ENCODE assay signal across 8 mouse cellular contexts in the genomic region with DNA sequence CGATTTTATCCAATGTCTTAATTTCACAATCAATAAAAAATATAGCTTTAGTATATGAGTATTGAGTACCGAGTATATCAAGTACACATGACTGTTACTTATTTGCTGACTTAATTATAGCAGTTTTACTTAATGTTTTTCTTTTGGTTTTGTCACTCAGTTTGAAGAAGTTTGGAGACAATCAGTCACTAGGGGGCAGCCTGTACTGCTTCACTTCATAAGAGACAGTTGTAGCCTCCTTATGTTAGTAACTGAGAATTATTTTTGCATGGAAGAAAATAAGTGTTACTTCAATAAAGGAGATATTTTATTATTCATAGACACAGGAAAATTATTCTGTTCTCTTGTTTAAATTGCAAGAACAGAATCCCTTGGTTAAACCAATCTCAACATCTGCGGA.
A peak's percentile ranks its signal among the peaks of the same experiment; 100 is the strongest.
DNase-seq lines count a peak whose midpoint lies in the region; ATAC-seq and TF ChIP-seq lines count a peak whose summit lies in the region.

No protein-coding gene starts in this region.

- no peaks in the 10 kb centered on the region for H3K27me3 ChIP-seq in limb, embryonic 14.5 days (ENCODE audit: control insufficient read depth, insufficient read depth, low read length)
- H3K27me3 ChIP-seq in limb, embryonic 10.5 days (ENCODE audit: low read depth, poor library complexity, severe bottlenecking) = no peaks in the 10 kb centered on the region
- H3K27me3 ChIP-seq in heart, embryonic 11.5 days (ENCODE audit: control insufficient read depth, insufficient read depth, low read length) = no peaks in the 10 kb centered on the region

- no peak overlapping the region for H3K4me3 ChIP-seq in limb, embryonic 14.5 days (replicated peaks; ENCODE audit: low read length)
- H3K4me3 ChIP-seq in limb, embryonic 10.5 days = no peak overlapping the region
- no peak overlapping the region for H3K4me3 ChIP-seq in heart, embryonic 11.5 days (ENCODE audit: low read depth, low read length)

- DNase-seq in cerebellum, postnatal 10 days = peak; percentile 66 to 75
- DNase-seq in limb, embryonic 14.5 days (ENCODE audit: low spot score) = peak; percentile 29
- no peak for DNase-seq in limb, embryonic 10.5 days (ENCODE audit: low spot score)
- peak; percentile 12 for DNase-seq in ZHBTc4 (ENCODE audit: low read depth, low spot score)
- peak; percentile 32 to 49 for DNase-seq in layer of hippocampus, postnatal 10 days (ENCODE audit: low spot score in 2 of 2)

- no peaks in the 10 kb centered on the region for H3K36me3 ChIP-seq in limb, embryonic 14.5 days (ENCODE audit: control insufficient read depth, insufficient read depth, low read length)
- no peaks in the 10 kb centered on the region for H3K36me3 ChIP-seq in limb, embryonic 10.5 days
- no peaks in the 10 kb centered on the region for H3K36me3 ChIP-seq in heart, embryonic 11.5 days (ENCODE audit: control insufficient read depth, insufficient read depth, low read length)

- TF ChIP-seq POLR2A in limb, embryonic 14.5 days (IDR thresholded peaks at IDR 0.05; ENCODE audit: borderline replicate concordance, extremely low read depth, insufficient read depth, insufficient read length) = no peak

- 62% methylated on average over 3 of the region's 3 CpGs for WGBS in limb, embryonic 14.5 days
- 66% methylated on average over 3 of the region's 3 CpGs for WGBS in limb, embryonic 10.5 days
- WGBS in heart, embryonic 11.5 days (ENCODE audit: insufficient replicate concordance) = 60% methylated on average over 3 of the region's 3 CpGs

- H3K9me3 ChIP-seq in limb, embryonic 14.5 days (ENCODE audit: control insufficient read depth, low read length) = no peaks in the 10 kb centered on the region
- H3K9me3 ChIP-seq in limb, embryonic 10.5 days (replicated peaks) = no peaks in the 10 kb centered on the region
- H3K9me3 ChIP-seq in heart, embryonic 11.5 days (replicated peaks; ENCODE audit: control insufficient read depth, low read length) = no peaks in the 10 kb centered on the region

- no peaks in the 10 kb centered on the region for H3K4me1 ChIP-seq in limb, embryonic 14.5 days (ENCODE audit: control insufficient read depth, insufficient read depth, low read length)
- no peaks in the 10 kb centered on the region for H3K4me1 ChIP-seq in limb, embryonic 10.5 days
- H3K4me1 ChIP-seq in heart, embryonic 11.5 days (ENCODE audit: control insufficient read depth, insufficient read depth, low read length) = no peaks in the 10 kb centered on the region

- H3K27ac ChIP-seq in limb, embryonic 14.5 days (replicated peaks; ENCODE audit: low read depth, low read length) = no peak overlapping the region
- no peak overlapping the region for H3K27ac ChIP-seq in limb, embryonic 10.5 days
- no peak overlapping the region for H3K27ac ChIP-seq in heart, embryonic 11.5 days (ENCODE audit: low read depth, low read length)

- ATAC-seq in cerebellum, adult (ENCODE audit: insufficient number of reproducible peaks, low FRiP score, low TSS enrichment) = no peak
- ATAC-seq in limb, embryonic 14.5 days (ENCODE audit: low FRiP score, low read depth) = no peak
- ATAC-seq in activated CD4-positive, CD25-positive, alpha-beta regulatory T cell, adult 4 months = no peak
- no peak for ATAC-seq in heart, embryonic 11.5 days (replicated peaks; ENCODE audit: insufficient number of reproducible peaks, low FRiP score, low TSS enrichment)

- H3K4me2 ChIP-seq in limb, embryonic 14.5 days (replicated peaks; ENCODE audit: low read depth, low read length, severe bottlenecking) = no peak overlapping the region
- H3K4me2 ChIP-seq in heart, embryonic 11.5 days = no peak overlapping the region

- H3K9ac ChIP-seq in limb, embryonic 14.5 days (ENCODE audit: low read depth, low read length, severe bottlenecking) = no peak overlapping the region
- no peak overlapping the region for H3K9ac ChIP-seq in heart, embryonic 11.5 days (ENCODE audit: low read depth, low read length)
